Mouse (Mus musculus) erythroblast, adult 5-6 weeks (primary cell): ENCODE measurements around the gene Olfr318. TPM values are rescaled to one million over a fixed set of nuclear protein-coding genes. Genes with fewer than 3 reads are reported as not detected.
"Not testable (repeated sequence)": the region's sequence is repeated elsewhere in the genome, so short reads cannot be mapped to it uniquely, and the experiment has no call there.

Source experiments
- ATAC-seq: replicated peaks from 2 replicates; pipeline ENCODE4 v1.8.0; 2016; ENCODE audit warnings: moderate number of reproducible peaks, mild to moderate bottlenecking, moderate TSS enrichment, inconsistent platforms; ENCODE audit not compliant: poor library complexity, low FRiP score, severe bottlenecking
- total RNA-seq, 2 experiments: library from RNA; stranded (forward) in 1 of 2; stranded (reverse) in 1 of 2; fragments of 150-400 nt in 1 of 2; fragments of 200-764, 138-1000 nt in 1 of 2; gene quantifications; 2 replicates each; pipeline versions ENCODE4 v1.2.3 to v1.2.4; 2015 to 2017; ENCODE audit warnings: low replicate concordance in 2 of 2

The Olfr318 gene
- total RNA-seq (2015; ENCODE audit: low replicate concordance) (not detected in 2 replicates), total RNA-seq (2017; ENCODE audit: low replicate concordance) (not detected in 2 replicates)

GRCm38 (mm10) chr11:58723914-58724313 is at the start of gene Olfr318:
Gene Olfr318 (minus strand): TSS chr11:58724014.
- no peak for ATAC-seq

- ATAC-seq, result no peak
These were observed 49.1 kb upstream of the Olfr318 start, which contains the start of gene Olfr315 for GRCm38 (mm10) chr11:58772888-58773287. Gene Olfr315 (plus strand): TSS chr11:58773188.

GRCm38 (mm10) chr11:58752434-58752833 is 28.6 kb upstream of the Olfr318 start, which contains the start of gene Olfr316:
Gene Olfr316 (plus strand): TSS chr11:58752734.
- ATAC-seq, result no peak

GRCm38 (mm10) chr11:58751096-58751495 is 27.3 kb upstream of the Olfr318 start:
- ATAC-seq, result not testable (repeated sequence)

- ATAC-seq, result no peak
These were observed 15.0 kb upstream of the Olfr318 start, which contains the start of gene Olfr317 for GRCm38 (mm10) chr11:58738792-58739262. Gene Olfr317 (minus strand): TSS chr11:58739212.

- ATAC-seq, result no peak
These were observed 9.6 kb upstream of the Olfr318 start for GRCm38 (mm10) chr11:58733372-58733771.

- ATAC-seq, result not testable (repeated sequence)
These were observed 4.3 kb upstream of the Olfr318 start for GRCm38 (mm10) chr11:58727896-58728650.

- ATAC-seq, result no peak
These were observed 4.1 kb downstream of the Olfr318 start for GRCm38 (mm10) chr11:58719701-58720100.

GRCm38 (mm10) chr11:58717723-58718122 is 6.1 kb downstream of the Olfr318 start:
- ATAC-seq, result not testable (repeated sequence)

- ATAC-seq, result no peak
These were observed 14.7 kb downstream of the Olfr318 start for GRCm38 (mm10) chr11:58709086-58709485.

- ATAC-seq, result no peak
These were observed 25.0 kb downstream of the Olfr318 start, which contains the start of gene Olfr319 for GRCm38 (mm10) chr11:58698862-58699261. Gene Olfr319 (plus strand): TSS chr11:58699162.

GRCm38 (mm10) chr11:58680799-58681198 is 43.0 kb downstream of the Olfr318 start, which contains the start of gene Olfr320:
Gene Olfr320 (plus strand): TSS chr11:58681099.
- ATAC-seq, result no peak

- no peak for ATAC-seq
These were observed 52.0 kb downstream of the Olfr318 start for GRCm38 (mm10) chr11:58671825-58672224.

- no peak for ATAC-seq
These were observed 54.6 kb downstream of the Olfr318 start for GRCm38 (mm10) chr11:58669252-58669651.

Other genes starting within 250 kb of the Olfr318 start
- not detected in 2 replicates for gene Olfr332, start 231.5 kb downstream of the Olfr318 start, total RNA-seq (2015; ENCODE audit: low replicate concordance)
- not detected in 2 replicates for gene Olfr332, start 231.5 kb downstream of the Olfr318 start, total RNA-seq (2017; ENCODE audit: low replicate concordance)
- gene Olfr331, start 221.4 kb downstream of the Olfr318 start, total RNA-seq (2015; ENCODE audit: low replicate concordance), result not detected in 2 replicates
- gene Olfr331, start 221.4 kb downstream of the Olfr318 start, total RNA-seq (2017; ENCODE audit: low replicate concordance), result not detected in 2 replicates
- gene Olfr330, start 189.2 kb downstream of the Olfr318 start, total RNA-seq (2015; ENCODE audit: low replicate concordance), result not detected in 2 replicates
- gene Olfr330, start 189.2 kb downstream of the Olfr318 start, total RNA-seq (2017; ENCODE audit: low replicate concordance), result not detected in 2 replicates
- gene Olfr329-ps, start 177.6 kb downstream of the Olfr318 start, total RNA-seq (2015; ENCODE audit: low replicate concordance), result not detected in 2 replicates
- gene Olfr329-ps, start 177.6 kb downstream of the Olfr318 start, total RNA-seq (2017; ENCODE audit: low replicate concordance), result not detected in 2 replicates
- not detected in 2 replicates for gene Olfr328, start 168.4 kb downstream of the Olfr318 start, total RNA-seq (2015; ENCODE audit: low replicate concordance)
- 0.42 TPM in 1 of 2 replicates, not detected in the other for gene Olfr328, start 168.4 kb downstream of the Olfr318 start, total RNA-seq (2017; ENCODE audit: low replicate concordance)
- not detected in 2 replicates for gene Olfr224, start 153.5 kb downstream of the Olfr318 start, total RNA-seq (2015; ENCODE audit: low replicate concordance)
- not detected in 2 replicates for gene Olfr224, start 153.5 kb downstream of the Olfr318 start, total RNA-seq (2017; ENCODE audit: low replicate concordance)
- gene Olfr325, start 146.3 kb downstream of the Olfr318 start, total RNA-seq (2015; ENCODE audit: low replicate concordance), result not detected in 2 replicates
- gene Olfr325, start 146.3 kb downstream of the Olfr318 start, total RNA-seq (2017; ENCODE audit: low replicate concordance), result not detected in 2 replicates
- not detected in 2 replicates for gene Olfr324, start 128.9 kb downstream of the Olfr318 start, total RNA-seq (2015; ENCODE audit: low replicate concordance)
- gene Olfr324, start 128.9 kb downstream of the Olfr318 start, total RNA-seq (2017; ENCODE audit: low replicate concordance), result 0.14 TPM in 1 of 2 replicates, not detected in the other
- gene 2210407C18Rik, start 107.9 kb downstream of the Olfr318 start, total RNA-seq (2015; ENCODE audit: low replicate concordance), result not detected in 2 replicates
- not detected in 2 replicates for gene 2210407C18Rik, start 107.9 kb downstream of the Olfr318 start, total RNA-seq (2017; ENCODE audit: low replicate concordance)
- gene Olfr323, start 93.5 kb downstream of the Olfr318 start, total RNA-seq (2015; ENCODE audit: low replicate concordance), result 3.5 TPM in 1 of 2 replicates, not detected in the other
- gene Olfr323, start 93.5 kb downstream of the Olfr318 start, total RNA-seq (2017; ENCODE audit: low replicate concordance), result not detected in 2 replicates
- 320 and 369 TPM in 2 replicates for gene Trim58, start 83.5 kb downstream of the Olfr318 start, total RNA-seq (2015; ENCODE audit: low replicate concordance)
- gene Trim58, start 83.5 kb downstream of the Olfr318 start, total RNA-seq (2017; ENCODE audit: low replicate concordance), result 372 and 438 TPM in 2 replicates
- gene Olfr322, start 65.2 kb downstream of the Olfr318 start, total RNA-seq (2015; ENCODE audit: low replicate concordance), result 0.38 and 1.0 TPM in 2 replicates
- gene Olfr322, start 65.2 kb downstream of the Olfr318 start, total RNA-seq (2017; ENCODE audit: low replicate concordance), result 0.42 and 1.0 TPM in 2 replicates
- gene Olfr320, start 42.9 kb downstream of the Olfr318 start, total RNA-seq (2015; ENCODE audit: low replicate concordance), result not detected in 2 replicates
- not detected in 2 replicates for gene Olfr320, start 42.9 kb downstream of the Olfr318 start, total RNA-seq (2017; ENCODE audit: low replicate concordance)
- not detected in 2 replicates for gene Olfr319, start 24.9 kb downstream of the Olfr318 start, total RNA-seq (2015; ENCODE audit: low replicate concordance)
- not detected in 2 replicates for gene Olfr319, start 24.9 kb downstream of the Olfr318 start, total RNA-seq (2017; ENCODE audit: low replicate concordance)
- gene Olfr317, start 15.2 kb upstream of the Olfr318 start, total RNA-seq (2015; ENCODE audit: low replicate concordance), result not detected in 2 replicates
- not detected in 2 replicates for gene Olfr317, start 15.2 kb upstream of the Olfr318 start, total RNA-seq (2017; ENCODE audit: low replicate concordance)
- not detected in 2 replicates for gene Olfr316, start 28.7 kb upstream of the Olfr318 start, total RNA-seq (2015; ENCODE audit: low replicate concordance)
- gene Olfr316, start 28.7 kb upstream of the Olfr318 start, total RNA-seq (2017; ENCODE audit: low replicate concordance), result not detected in 2 replicates
- gene Olfr315, start 49.2 kb upstream of the Olfr318 start, total RNA-seq (2015; ENCODE audit: low replicate concordance), result not detected in 2 replicates
- not detected in 2 replicates for gene Olfr315, start 49.2 kb upstream of the Olfr318 start, total RNA-seq (2017; ENCODE audit: low replicate concordance)
- not detected in 2 replicates for gene Olfr314, start 58.9 kb upstream of the Olfr318 start, total RNA-seq (2015; ENCODE audit: low replicate concordance)
- gene Olfr314, start 58.9 kb upstream of the Olfr318 start, total RNA-seq (2017; ENCODE audit: low replicate concordance), result not detected in 2 replicates
- gene Fam183b, start 77.9 kb upstream of the Olfr318 start, total RNA-seq (2015; ENCODE audit: low replicate concordance), result not detected in 2 replicates
- not detected in 2 replicates for gene Fam183b, start 77.9 kb upstream of the Olfr318 start, total RNA-seq (2017; ENCODE audit: low replicate concordance)
- not detected in 2 replicates for gene Olfr313, start 91.0 kb upstream of the Olfr318 start, total RNA-seq (2015; ENCODE audit: low replicate concordance)
- not detected in 2 replicates for gene Olfr313, start 91.0 kb upstream of the Olfr318 start, total RNA-seq (2017; ENCODE audit: low replicate concordance)
- not detected in 2 replicates for gene Olfr312, start 105.2 kb upstream of the Olfr318 start, total RNA-seq (2015; ENCODE audit: low replicate concordance)
- 0.42 TPM in 1 of 2 replicates, not detected in the other for gene Olfr312, start 105.2 kb upstream of the Olfr318 start, total RNA-seq (2017; ENCODE audit: low replicate concordance)
- not detected in 2 replicates for gene Olfr311, start 115.2 kb upstream of the Olfr318 start, total RNA-seq (2015; ENCODE audit: low replicate concordance)
- not detected in 2 replicates for gene Olfr311, start 115.2 kb upstream of the Olfr318 start, total RNA-seq (2017; ENCODE audit: low replicate concordance)
- gene Gm12258, start 123.1 kb upstream of the Olfr318 start, total RNA-seq (2015; ENCODE audit: low replicate concordance), result 19.2 and 31.1 TPM in 2 replicates
- gene Gm12258, start 123.1 kb upstream of the Olfr318 start, total RNA-seq (2017; ENCODE audit: low replicate concordance), result 20.1 and 38.3 TPM in 2 replicates
- 0.63 and 1.7 TPM in 2 replicates for gene 2810021J22Rik, start 143.2 kb upstream of the Olfr318 start, total RNA-seq (2015; ENCODE audit: low replicate concordance)
- gene 2810021J22Rik, start 143.2 kb upstream of the Olfr318 start, total RNA-seq (2017; ENCODE audit: low replicate concordance), result 2.0 and 2.1 TPM in 2 replicates
- gene Zfp39, start 180.2 kb upstream of the Olfr318 start, total RNA-seq (2015; ENCODE audit: low replicate concordance), result 15.2 and 23.4 TPM in 2 replicates
- 18.3 and 19.8 TPM in 2 replicates for gene Zfp39, start 180.2 kb upstream of the Olfr318 start, total RNA-seq (2017; ENCODE audit: low replicate concordance)
- 296 and 325 TPM in 2 replicates for gene Btnl10, start 193.9 kb upstream of the Olfr318 start, total RNA-seq (2015; ENCODE audit: low replicate concordance)
- 491 and 558 TPM in 2 replicates for gene Btnl10, start 193.9 kb upstream of the Olfr318 start, total RNA-seq (2017; ENCODE audit: low replicate concordance)
- 18.6 and 23.6 TPM in 2 replicates for gene Rnf187, start 214.9 kb upstream of the Olfr318 start, total RNA-seq (2015; ENCODE audit: low replicate concordance)
- gene Rnf187, start 214.9 kb upstream of the Olfr318 start, total RNA-seq (2017; ENCODE audit: low replicate concordance), result 32.3 and 36.6 TPM in 2 replicates
- gene Hist3h2ba, start 224.9 kb upstream of the Olfr318 start, total RNA-seq (2015; ENCODE audit: low replicate concordance), result 7.5 and 25.9 TPM in 2 replicates
- 40.6 and 51.9 TPM in 2 replicates for gene Hist3h2ba, start 224.9 kb upstream of the Olfr318 start, total RNA-seq (2017; ENCODE audit: low replicate concordance)
- gene Hist3h2a, start 230.7 kb upstream of the Olfr318 start, total RNA-seq (2015; ENCODE audit: low replicate concordance), result 30.5 and 41.5 TPM in 2 replicates
- gene Hist3h2a, start 230.7 kb upstream of the Olfr318 start, total RNA-seq (2017; ENCODE audit: low replicate concordance), result 255 and 279 TPM in 2 replicates
- 0.63 TPM in 1 of 2 replicates, not detected in the other for gene Trim17, start 230.7 kb upstream of the Olfr318 start, total RNA-seq (2015; ENCODE audit: low replicate concordance)
- gene Trim17, start 230.7 kb upstream of the Olfr318 start, total RNA-seq (2017; ENCODE audit: low replicate concordance), result 1.5 TPM in 1 of 2 replicates, not detected in the other